Mouse (Mus musculus) hindbrain, embryonic 13.5 days (tissue): Measurements from ENCODE around the gene Il23r. TPM values are rescaled to one million over a fixed set of nuclear protein-coding genes. Genes with fewer than 3 reads are reported as not detected.

Experiments
- ATAC-seq: fragments of 200-750 bp; cut with Nextera tagmentation; 2 replicates; pipeline ENCODE4 v1.8.0; 2017; ENCODE audit warnings: moderate TSS enrichment; ENCODE audit not compliant: low FRiP score
- H3K27ac ChIP-seq: fragments of 300-500 bp; sonication (generic); 2 replicates; pipeline ENCODE4 v1.5.1; 2015; ENCODE audit warnings: inconsistent platforms, mild to moderate bottlenecking, moderate library complexity
- H3K27me3 ChIP-seq: fragments of 300-500 bp; sonication (generic); 2 replicates; pipeline ENCODE4 v1.6.1; 2015; ENCODE audit warnings: mild to moderate bottlenecking, inconsistent platforms
- H3K36me3 ChIP-seq: fragments of 300-500 bp; sonication (generic); 2 replicates; pipeline ENCODE4 v1.6.1; 2015; ENCODE audit warnings: mild to moderate bottlenecking, inconsistent platforms
- H3K4me1 ChIP-seq: fragments of 300-500 bp; sonication (generic); replicated peaks from 2 replicates; pipeline ENCODE4 v1.6.1; 2015; ENCODE audit warnings: inconsistent platforms
- H3K4me2 ChIP-seq: fragments of 300-500 bp; sonication (generic); 2 replicates; pipeline ENCODE4 v1.6.1; 2015; ENCODE audit warnings: inconsistent platforms, mild to moderate bottlenecking, moderate library complexity
- H3K4me3 ChIP-seq: fragments of 300-500 bp; sonication (generic); 2 replicates; pipeline ENCODE4 v1.5.1; 2015; ENCODE audit warnings: mild to moderate bottlenecking, inconsistent platforms
- H3K9ac ChIP-seq: fragments of 300-500 bp; sonication (generic); 2 replicates; pipeline ENCODE4 v1.6.1; 2015; ENCODE audit warnings: mild to moderate bottlenecking, inconsistent platforms
- H3K9me3 ChIP-seq: fragments of 300-500 bp; sonication (generic); 2 replicates; pipeline ENCODE4 v1.6.1; 2016; ENCODE audit warnings: inconsistent platforms
- WGBS: fragments of 180-500 bp; shearing (Covaris S2); methylation state at CpG from one replicate; pipeline ENCODE4 v1.1.7; 2015; 5-methylcytosine and 5-hydroxymethylcytosine counted together
- polyA plus RNA-seq: library from polyadenylated mRNA; unstranded; fragments of >200 nt; fragmentation: Nextera tagmentation; extraction: Ambion mirVana; gene quantifications from 2 replicates; pipeline ENCODE4 v1.2.1, GENCODE M21; 2015

The Il23r gene
- polyA plus RNA-seq, 1 experiment from 2014 or later: not detected

DNA sequence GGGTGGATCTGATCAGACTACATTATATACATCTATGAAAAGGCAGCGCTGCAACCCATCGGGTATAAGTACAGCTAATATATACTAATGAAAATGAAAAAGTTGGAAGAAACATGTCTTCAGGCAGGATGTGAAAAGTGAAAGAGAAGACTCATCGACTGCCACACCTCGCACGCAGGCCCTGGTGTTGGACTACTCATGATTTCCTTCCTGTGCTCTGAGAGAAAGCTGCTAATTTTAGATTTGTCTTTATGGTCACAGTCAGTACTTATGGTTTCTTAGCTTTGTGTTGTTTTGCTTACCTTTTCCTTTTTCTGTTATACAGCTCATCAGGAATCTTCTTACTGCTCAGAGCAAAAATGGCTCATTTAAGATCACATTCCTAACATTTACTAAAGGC lies 76.4 kb downstream of the Il23r start:
- H3K27me3 ChIP-seq: no peaks in the 10 kb centered on the region
- WGBS: 98% methylated on average over 5 of the region's 5 CpGs
- no peaks in the 10 kb centered on the region for H3K4me1 ChIP-seq
- H3K4me2 ChIP-seq: no peak overlapping the region
- H3K36me3 ChIP-seq: no peaks in the 10 kb centered on the region
- H3K9me3 ChIP-seq: no peaks in the 10 kb centered on the region
- no peak overlapping the region for H3K27ac ChIP-seq
- ATAC-seq: no peak
- H3K4me3 ChIP-seq: no peak overlapping the region
- no peak overlapping the region for H3K9ac ChIP-seq

DNA sequence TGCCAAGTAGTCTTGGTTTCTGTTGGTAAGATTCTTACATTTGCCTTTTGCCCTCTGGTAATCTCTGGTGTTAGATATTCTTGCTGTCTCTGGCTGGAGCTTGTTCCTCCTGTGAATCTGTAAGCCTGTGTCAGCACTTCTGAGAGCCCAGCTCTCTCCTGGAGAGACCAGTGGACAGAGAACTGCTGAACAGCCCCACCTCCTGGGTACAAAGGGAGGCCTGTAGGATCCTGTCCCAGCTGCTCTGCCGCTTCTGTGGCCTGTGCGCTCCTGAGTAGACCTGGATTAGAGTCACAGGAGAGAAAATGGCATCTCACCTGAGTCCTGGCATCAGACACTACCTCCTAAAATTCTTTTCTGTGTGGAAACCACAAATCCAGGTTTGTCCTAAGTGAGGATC lies 78.3 kb downstream of the Il23r start:
- ATAC-seq: no peak
- WGBS: 84% methylated on average over 2 of the region's 2 CpGs

DNA sequence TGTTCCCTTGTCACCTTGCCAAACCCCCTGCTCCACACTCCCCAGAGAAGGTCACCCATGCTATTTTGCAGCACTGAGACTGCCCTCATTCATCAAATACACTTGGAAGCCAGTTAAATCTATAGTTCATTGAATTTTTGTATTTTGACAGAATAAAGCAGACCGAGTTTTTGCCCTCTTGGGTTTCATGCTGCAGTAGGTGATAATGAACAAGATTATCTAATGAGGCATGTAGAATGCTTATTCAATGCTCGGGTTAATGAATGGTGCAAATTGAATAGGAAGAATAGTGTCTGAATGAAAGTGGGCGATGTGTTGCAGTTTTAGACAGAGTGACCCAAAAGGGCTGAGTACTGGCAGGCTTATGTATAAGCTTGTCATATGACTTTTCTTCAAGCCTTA lies 86.4 kb downstream of the Il23r start:
- Histone ChIP-seq H3K4me3 (no peak overlapping the region), H3K9ac (no peak overlapping the region), H3K4me2 (no peak overlapping the region), H3K27ac (no peak overlapping the region), H3K4me1 (0 out of 2 replicates have a peak, but pooled peaks cover 5% of the 10 kb centered on the region), H3K36me3 (no peaks in the 10 kb centered on the region), H3K27me3 (no peaks in the 10 kb centered on the region), H3K9me3 (no peaks in the 10 kb centered on the region)
- WGBS: 18% methylated on average over 3 of the region's 3 CpGs
- peak; percentile 59 for ATAC-seq

More for the DNA sequence above, 78.3 kb downstream of the Il23r start:
- Histone ChIP-seq H3K9ac (no peak overlapping the region), H3K4me2 (no peak overlapping the region), H3K4me3 (no peak overlapping the region), H3K27ac (no peak overlapping the region), H3K36me3 (no peaks in the 10 kb centered on the region), H3K9me3 (no peaks in the 10 kb centered on the region), H3K4me1 (no peaks in the 10 kb centered on the region), H3K27me3 (no peaks in the 10 kb centered on the region)

DNA sequence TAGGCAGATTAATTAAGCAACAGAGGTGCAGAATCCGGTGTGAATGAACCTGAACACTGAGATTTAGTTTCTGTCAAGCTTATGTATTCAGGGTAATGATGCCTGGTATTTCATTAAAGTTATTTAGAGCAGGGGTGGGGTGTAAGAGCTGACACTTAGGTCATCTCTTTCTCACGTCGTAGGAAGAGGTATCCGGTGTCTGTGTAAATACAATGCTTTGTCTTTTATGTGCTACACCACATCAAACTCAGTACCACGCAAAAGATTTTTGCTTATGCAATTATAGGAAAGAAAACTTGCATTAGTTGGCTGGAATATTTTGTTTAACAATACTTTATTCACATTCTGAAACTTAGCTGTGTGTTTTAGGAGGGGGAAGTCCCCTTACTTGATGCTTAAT lies 92.1 kb downstream of the Il23r start:
- no peak for ATAC-seq
- no peak overlapping the region for H3K9ac ChIP-seq
- no peaks in the 10 kb centered on the region for H3K36me3 ChIP-seq
- no peak overlapping the region for H3K4me3 ChIP-seq
- no peak overlapping the region for H3K4me2 ChIP-seq
- H3K27me3 ChIP-seq: no peaks in the 10 kb centered on the region
- H3K4me1 ChIP-seq: no peaks in the 10 kb centered on the region
- 82% methylated on average over 5 of the region's 5 CpGs for WGBS
- H3K27ac ChIP-seq: no peak overlapping the region
- H3K9me3 ChIP-seq: no peaks in the 10 kb centered on the region

DNA sequence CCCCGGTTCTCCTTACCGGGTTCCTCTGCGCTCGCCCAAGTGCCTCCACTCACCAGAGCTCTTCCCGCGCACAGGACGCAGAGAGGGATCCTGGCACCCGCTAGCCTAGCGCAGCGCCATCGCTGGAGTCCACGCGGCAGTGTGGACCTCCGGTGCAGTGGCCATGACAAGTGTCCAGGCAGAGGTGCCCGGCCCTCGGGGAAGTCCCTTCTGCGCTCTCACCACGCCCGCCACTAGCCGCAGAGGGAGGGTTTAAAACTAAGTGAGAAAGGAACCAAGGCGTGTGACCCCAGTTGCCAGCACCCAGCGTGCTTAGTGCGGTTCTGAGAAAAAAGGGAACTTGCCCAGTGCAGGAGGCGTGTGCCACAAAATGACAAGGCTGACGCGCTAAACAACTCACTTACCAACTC lies 115.7 kb downstream of the Il23r start, which contains the start of gene Il12rb2:
TSS of gene Il12rb2 (minus strand) at position 207 of the 410 bp plus-strand sequence.
- H3K27me3 ChIP-seq: peaks cover 13% of the 10 kb centered on the region
- H3K36me3 ChIP-seq: no peaks in the 10 kb centered on the region
- peaks cover 9% of the 10 kb centered on the region for H3K4me1 ChIP-seq
- H3K27ac ChIP-seq: no peak within 1 kb of the TSS
- no peaks in the 10 kb centered on the region for H3K9me3 ChIP-seq
- ATAC-seq: no peak
- H3K4me2 ChIP-seq: peak within 1 kb of the TSS; percentile 59
- no peak within 1 kb of the TSS for H3K9ac ChIP-seq
- 5% methylated on average over 26 of the region's 26 CpGs for WGBS
- H3K4me3 ChIP-seq: peak within 1 kb of the TSS; percentile 32

Other genes with a start within 250 kb of the Il23r start
- 0.09 TPM in 1 of 2 replicates, not detected in the other for gene Il12rb2, start 115.7 kb downstream of the Il23r start, polyA plus RNA-seq
- 0.40 and 0.92 TPM in 2 replicates for gene Tacstd2, start 43.9 kb upstream of the Il23r start, polyA plus RNA-seq